In genomic region chr13:47955504-47955903, GRCm38 (mm10) we compare ENCODE assay signal across 17 mouse cellular contexts.
DNase-seq lines count a peak whose midpoint lies in the region; ATAC-seq lines count a peak whose summit lies in the region.
"Had no signal": no experiment of that assay in that cellular context is flagged by ENCODE, and none has a peak within 500 bp of the region (broad histone marks: within the 10 kb centered on the region; RNA-seq: fewer than 3 reads in every experiment).

No protein-coding gene starts in this region.

- H3K9me3 ChIP-seq in hindbrain, embryonic 14.5 days (ENCODE audit: control insufficient read depth, low read length) = no peaks in the 10 kb centered on the region
- H3K9me3 ChIP-seq in hindbrain, embryonic 11.5 days (ENCODE audit: control insufficient read depth, low read length) = no peaks in the 10 kb centered on the region
- no peaks in the 10 kb centered on the region for H3K9me3 ChIP-seq in midbrain, embryonic 13.5 days
- no peaks in the 10 kb centered on the region for H3K9me3 ChIP-seq in midbrain, embryonic 11.5 days (ENCODE audit: control insufficient read depth, low read length)
- no peaks in the 10 kb centered on the region for H3K9me3 ChIP-seq in midbrain, embryonic 15.5 days
- no peaks in the 10 kb centered on the region for H3K9me3 ChIP-seq in neural tube, embryonic 15.5 days (replicated peaks)
- H3K9me3 ChIP-seq: embryonic facial prominence, embryonic 15.5 days; forebrain, embryonic 10.5 days; heart, embryonic 12.5 days had no signal

- H3K4me1 ChIP-seq in hindbrain, embryonic 14.5 days (replicated peaks; ENCODE audit: control insufficient read depth, insufficient read depth, low read length) = peaks cover 25% of the 10 kb centered on the region
- no peaks in the 10 kb centered on the region for H3K4me1 ChIP-seq in hindbrain, embryonic 11.5 days (replicated peaks; ENCODE audit: control insufficient read depth, insufficient read depth, low read length)
- peaks cover 36% of the 10 kb centered on the region for H3K4me1 ChIP-seq in midbrain, embryonic 13.5 days (replicated peaks)
- peaks cover under 1% of the 10 kb centered on the region for H3K4me1 ChIP-seq in midbrain, embryonic 11.5 days (ENCODE audit: control insufficient read depth, insufficient read depth, low read length)
- peaks cover 30% of the 10 kb centered on the region for H3K4me1 ChIP-seq in midbrain, embryonic 15.5 days
- peaks cover 22% of the 10 kb centered on the region for H3K4me1 ChIP-seq in neural tube, embryonic 15.5 days
- H3K4me1 ChIP-seq: embryonic facial prominence, embryonic 15.5 days; heart, embryonic 12.5 days had no signal

- H3K9ac ChIP-seq in hindbrain, embryonic 14.5 days = peak overlapping the region; percentile 20; the same call in 1 of the 2 replicates
- no peak overlapping the region for H3K9ac ChIP-seq in hindbrain, embryonic 11.5 days (ENCODE audit: low read depth, low read length)
- H3K9ac ChIP-seq in midbrain, embryonic 13.5 days (replicated peaks) = no peak overlapping the region
- no peak overlapping the region for H3K9ac ChIP-seq in midbrain, embryonic 11.5 days (ENCODE audit: low read length)
- no peak overlapping the region for H3K9ac ChIP-seq in midbrain, embryonic 15.5 days
- no peak overlapping the region for H3K9ac ChIP-seq in neural tube, embryonic 15.5 days (replicated peaks)
- H3K9ac ChIP-seq: embryonic facial prominence, embryonic 15.5 days; heart, embryonic 12.5 days had no signal

- no peak overlapping the region for H3K4me3 ChIP-seq in hindbrain, embryonic 14.5 days (replicated peaks; ENCODE audit: low read length)
- H3K4me3 ChIP-seq in hindbrain, embryonic 11.5 days (ENCODE audit: low read depth, low read length) = no peak overlapping the region
- H3K4me3 ChIP-seq in midbrain, embryonic 13.5 days (replicated peaks) = no peak overlapping the region
- H3K4me3 ChIP-seq in midbrain, embryonic 11.5 days (ENCODE audit: low read depth, low read length) = no peak overlapping the region
- H3K4me3 ChIP-seq in midbrain, embryonic 15.5 days = no peak overlapping the region
- no peak overlapping the region for H3K4me3 ChIP-seq in neural tube, embryonic 15.5 days (replicated peaks)
- H3K4me3 ChIP-seq: embryonic facial prominence, embryonic 15.5 days; erythroblast, embryonic 14.5 days; forebrain, embryonic 10.5 days; gastrocnemius, adult 2 months; heart, embryonic 12.5 days had no signal

- H3K4me2 ChIP-seq in hindbrain, embryonic 14.5 days (replicated peaks) = peak overlapping the region; percentile 25; the same call in 1 of the 2 replicates
- no peak overlapping the region for H3K4me2 ChIP-seq in hindbrain, embryonic 11.5 days (replicated peaks; ENCODE audit: low read depth, low read length)
- H3K4me2 ChIP-seq in midbrain, embryonic 13.5 days (replicated peaks) = no peak overlapping the region
- no peak overlapping the region for H3K4me2 ChIP-seq in midbrain, embryonic 11.5 days
- no peak overlapping the region for H3K4me2 ChIP-seq in midbrain, embryonic 15.5 days
- H3K4me2 ChIP-seq in neural tube, embryonic 15.5 days = peak overlapping the region; percentile 20; the same call in 1 of the 2 replicates
- H3K4me2 ChIP-seq: embryonic facial prominence, embryonic 15.5 days; heart, embryonic 12.5 days had no signal

- WGBS in hindbrain, embryonic 14.5 days = 39% methylated on average over 10 of the region's 10 CpGs
- WGBS in hindbrain, embryonic 11.5 days = 80% methylated on average over 10 of the region's 10 CpGs
- WGBS in midbrain, embryonic 13.5 days = 72% methylated on average over 10 of the region's 10 CpGs
- WGBS in midbrain, embryonic 11.5 days = 92% methylated on average over 10 of the region's 10 CpGs
- WGBS in midbrain, embryonic 15.5 days = 59% methylated on average over 10 of the region's 10 CpGs
- 38% methylated on average over 10 of the region's 10 CpGs for WGBS in neural tube, embryonic 15.5 days

- ATAC-seq in hindbrain, embryonic 14.5 days (ENCODE audit: low FRiP score) = peak; percentile 55; the same call in 1 of the 2 replicates
- no peak for ATAC-seq in hindbrain, embryonic 11.5 days (ENCODE audit: low FRiP score)
- no peak for ATAC-seq in midbrain, embryonic 13.5 days
- no peak for ATAC-seq in midbrain, embryonic 11.5 days (ENCODE audit: low FRiP score)
- no peak for ATAC-seq in midbrain, embryonic 15.5 days (replicated peaks)
- ATAC-seq in neural tube, embryonic 15.5 days (ENCODE audit: low FRiP score) = peak; percentile 69
- ATAC-seq: forebrain, embryonic 14.5 days had no signal

- no peaks in the 10 kb centered on the region for H3K27me3 ChIP-seq in hindbrain, embryonic 14.5 days (ENCODE audit: control insufficient read depth, insufficient read depth, low read length)
- H3K27me3 ChIP-seq in hindbrain, embryonic 11.5 days (ENCODE audit: control insufficient read depth, insufficient read depth, low read length) = no peaks in the 10 kb centered on the region
- H3K27me3 ChIP-seq in midbrain, embryonic 13.5 days = no peaks in the 10 kb centered on the region
- H3K27me3 ChIP-seq in midbrain, embryonic 11.5 days (ENCODE audit: control insufficient read depth, insufficient read depth, low read length) = no peaks in the 10 kb centered on the region
- H3K27me3 ChIP-seq in midbrain, embryonic 15.5 days (replicated peaks) = 0 out of 2 replicates have a peak, but pooled peaks cover 2% of the 10 kb centered on the region
- no peaks in the 10 kb centered on the region for H3K27me3 ChIP-seq in neural tube, embryonic 15.5 days (replicated peaks)
- H3K27me3 ChIP-seq: embryonic facial prominence, embryonic 15.5 days; heart, embryonic 12.5 days had no signal

- no peak for DNase-seq in hindbrain, embryonic 14.5 days (ENCODE audit: low spot score)
- no peak for DNase-seq in hindbrain, embryonic 11.5 days (ENCODE audit: low spot score)
- DNase-seq in midbrain, embryonic 11.5 days (ENCODE audit: low spot score, missing footprints) = no peak
- DNase-seq in testis, postnatal 14 days (ENCODE audit: low spot score) = no peak
- DNase-seq: adrenal gland, postnatal 14 days; cerebellum, adult 8-10 months; embryo, embryonic 11 days; gastrocnemius, adult 2 months; gastrocnemius, postnatal 25 days had no signal

- H3K27ac ChIP-seq in hindbrain, embryonic 14.5 days = peak overlapping the region; percentile 58
- no peak overlapping the region for H3K27ac ChIP-seq in hindbrain, embryonic 11.5 days (ENCODE audit: low read depth, low read length)
- peak overlapping the region; percentile 52 for H3K27ac ChIP-seq in midbrain, embryonic 13.5 days
- H3K27ac ChIP-seq in midbrain, embryonic 11.5 days (ENCODE audit: low read depth, low read length) = no peak overlapping the region
- H3K27ac ChIP-seq in midbrain, embryonic 15.5 days = peak overlapping the region; percentile 68
- peak overlapping the region; percentile 51; the same call in 1 of the 2 replicates for H3K27ac ChIP-seq in neural tube, embryonic 15.5 days (replicated peaks)
- H3K27ac ChIP-seq: embryonic facial prominence, embryonic 15.5 days; forebrain, embryonic 10.5 days; gastrocnemius, adult 2 months had no signal

- H3K36me3 ChIP-seq in hindbrain, embryonic 14.5 days (replicated peaks; ENCODE audit: control insufficient read depth, insufficient read depth) = no peaks in the 10 kb centered on the region
- H3K36me3 ChIP-seq in hindbrain, embryonic 11.5 days (ENCODE audit: control insufficient read depth, insufficient read depth, low read length) = no peaks in the 10 kb centered on the region
- no peaks in the 10 kb centered on the region for H3K36me3 ChIP-seq in midbrain, embryonic 13.5 days
- no peaks in the 10 kb centered on the region for H3K36me3 ChIP-seq in midbrain, embryonic 11.5 days (ENCODE audit: control insufficient read depth, insufficient read depth, low read length)
- no peaks in the 10 kb centered on the region for H3K36me3 ChIP-seq in midbrain, embryonic 15.5 days (replicated peaks)
- H3K36me3 ChIP-seq in neural tube, embryonic 15.5 days = no peaks in the 10 kb centered on the region
- H3K36me3 ChIP-seq: embryonic facial prominence, embryonic 15.5 days; forebrain, embryonic 10.5 days; heart, embryonic 12.5 days had no signal

Comparison
In these comparisons a context has a peak if more than half of its experiments do, and no peak if none do; other contexts are left out.
1. ATAC-seq: peak in hindbrain, embryonic 14.5 days (single experiment) and neural tube, embryonic 15.5 days (single experiment); none in hindbrain, embryonic 11.5 days (single experiment), midbrain, embryonic 13.5 days (single experiment), midbrain, embryonic 11.5 days (single experiment) and midbrain, embryonic 15.5 days (single experiment).
2. H3K27ac ChIP-seq: peak in hindbrain, embryonic 14.5 days (single experiment), midbrain, embryonic 13.5 days (single experiment), midbrain, embryonic 15.5 days (single experiment) and neural tube, embryonic 15.5 days (single experiment); none in hindbrain, embryonic 11.5 days (single experiment) and midbrain, embryonic 11.5 days (single experiment).
3. H3K4me2 ChIP-seq: peak in hindbrain, embryonic 14.5 days (single experiment) and neural tube, embryonic 15.5 days (single experiment); none in hindbrain, embryonic 11.5 days (single experiment), midbrain, embryonic 13.5 days (single experiment), midbrain, embryonic 11.5 days (single experiment) and midbrain, embryonic 15.5 days (single experiment).